Mouse (Mus musculus) lung, embryonic 14.5 days (tissue): ENCODE results near the gene Mvp. TPM values are rescaled to one million over a fixed set of nuclear protein-coding genes. Genes with fewer than 3 reads are reported as not detected.
A peak's percentile ranks its signal among the peaks of the same experiment; 100 is the strongest.

Source experiments
- ATAC-seq: fragments of 200-750 bp; cut with Nextera tagmentation; 2 replicates; pipeline ENCODE4 v1.8.0; 2017; ENCODE audit warnings: mild to moderate bottlenecking, moderate TSS enrichment, moderate library complexity; ENCODE audit not compliant: insufficient read depth
- DNase-seq: peaks from one replicate; pipeline ENCODE4 v3.0.0-alpha.2; 2015
- H3K27ac ChIP-seq: fragments of 300-500 bp; sonication (generic); 2 replicates; pipeline ENCODE4 v1.5.1; 2014; ENCODE audit warnings: low read depth, mild to moderate bottlenecking, moderate library complexity
- H3K27me3 ChIP-seq: fragments of 300-500 bp; sonication (generic); 2 replicates; pipeline ENCODE4 v1.6.1; 2014; ENCODE audit warnings: low read length, control low read depth; ENCODE audit not compliant: insufficient read depth
- H3K36me3 ChIP-seq: fragments of 300-500 bp; sonication (generic); 2 replicates; pipeline ENCODE4 v1.6.1; 2014; ENCODE audit warnings: control low read depth; ENCODE audit not compliant: insufficient read depth
- H3K4me1 ChIP-seq: fragments of 300-500 bp; sonication (generic); 2 replicates; pipeline ENCODE4 v1.6.1; 2014; ENCODE audit warnings: antibody characterized with exemption, control low read depth; ENCODE audit not compliant: insufficient read depth
- H3K4me2 ChIP-seq: fragments of 300-500 bp; sonication (generic); 2 replicates; pipeline ENCODE4 v1.6.1; 2014; ENCODE audit warnings: mild to moderate bottlenecking
- H3K4me3 ChIP-seq: fragments of 300-500 bp; sonication (generic); 2 replicates; pipeline ENCODE4 v1.5.1; 2014; ENCODE audit warnings: low read depth, low read length
- H3K9ac ChIP-seq: fragments of 300-500 bp; sonication (generic); 2 replicates; pipeline ENCODE4 v1.6.1; 2014
- H3K9me3 ChIP-seq: fragments of 300-500 bp; sonication (generic); 2 replicates; pipeline ENCODE4 v1.6.1; 2016; ENCODE audit warnings: low read depth, low read length, control low read depth
- CTCF ChIP-seq: IDR thresholded peaks from 2 replicates; pipeline ENCODE4 v1.5.1; 2016; ENCODE audit warnings: antibody characterized with exemption, low read depth
- WGBS: fragments of 180-500 bp; shearing (Covaris S2); extraction: QIAGEN DNeasy Blood & Tissue Kit; methylation state at CpG from one replicate; pipeline ENCODE4 v1.1.7; 2014; 5-methylcytosine and 5-hydroxymethylcytosine counted together
- microRNA-seq: library from miRNA; unstranded; fragments of <30 nt; microRNA quantifications from one replicate; pipeline ENCODE4, GENCODE M21; 2016; ENCODE audit warnings: borderline number of aligned reads
- polyA plus RNA-seq: library from polyadenylated mRNA; unstranded; fragments of >200 nt; fragmentation: Nextera tagmentation; extraction: Ambion mirVana; gene quantifications from 2 replicates; pipeline ENCODE4 v1.2.1, GENCODE M21; 2014

Gene Mvp
- polyA plus RNA-seq, 1 experiment from 2014 or later: 8.0 TPM

GRCm38 (mm10) chr7:126949793-126950646, 64.4 kb downstream of the Mvp start, which contains the start of gene Sez6l2:
Gene Sez6l2 (plus strand): TSS chr7:126950563.
- ATAC-seq (peak; percentile 91), DNase-seq (peak; percentile 97)
- Histone ChIP-seq H3K27me3 (peaks cover 33% of the 10 kb centered on the region), H3K9me3 (no peaks in the 10 kb centered on the region), H3K4me3 (peak within 1 kb of the TSS; percentile 36), H3K27ac (no peak within 1 kb of the TSS), H3K36me3 (0 out of 2 replicates have a peak, but pooled peaks cover 4% of the 10 kb centered on the region), H3K9ac (no peak within 1 kb of the TSS), H3K4me2 (peak within 1 kb of the TSS; percentile 89), H3K4me1 (no peaks in the 10 kb centered on the region)
- whole genome bisulfite sequencing: under 1% methylated on average over 42 of the region's 42 CpGs
- TF ChIP-seq CTCF: no peak

- H3K4me1 ChIP-seq: no peaks in the 10 kb centered on the region
- WGBS: 0% methylated on average over 21 of the region's 21 CpGs
- no peak for DNase-seq
- TF ChIP-seq CTCF: no peak
- ATAC-seq: peak; percentile 48
- no peak within 1 kb of the TSS for H3K27ac ChIP-seq
- H3K9me3 ChIP-seq: no peaks in the 10 kb centered on the region
- H3K36me3 ChIP-seq: 0 out of 2 replicates have a peak, but pooled peaks cover 8% of the 10 kb centered on the region
- H3K4me3 ChIP-seq: peak within 1 kb of the TSS; percentile 36
- H3K27me3 ChIP-seq: peaks cover 33% of the 10 kb centered on the region
- no peak within 1 kb of the TSS for H3K9ac ChIP-seq
- peak within 1 kb of the TSS; percentile 89 for H3K4me2 ChIP-seq
Measured at GRCm38 (mm10) chr7:126949403-126949792, 65.0 kb downstream of the Mvp start, which contains the start of gene Asphd1. Gene Asphd1 (minus strand): TSS chr7:126949582.

GRCm38 (mm10) chr7:126948626-126949025, 65.8 kb downstream of the Mvp start:
- Histone ChIP-seq H3K9ac (no peak overlapping the region), H3K4me1 (no peaks in the 10 kb centered on the region), H3K27me3 (peaks cover 33% of the 10 kb centered on the region), H3K27ac (no peak overlapping the region), H3K9me3 (no peaks in the 10 kb centered on the region), H3K4me2 (no peak overlapping the region), H3K4me3 (no peak overlapping the region), H3K36me3 (peaks cover 8% of the 10 kb centered on the region; the same call in 1 of the 2 replicates)
- 66% methylated on average over 10 of the region's 10 CpGs for WGBS
- no peak for TF ChIP-seq CTCF
- DNase-seq (no peak), ATAC-seq (no peak)

- H3K9ac ChIP-seq: no peak overlapping the region
- peak; percentile 76 for TF ChIP-seq CTCF
- H3K4me1 ChIP-seq: no peaks in the 10 kb centered on the region
- no peak overlapping the region for H3K4me2 ChIP-seq
- H3K9me3 ChIP-seq: no peaks in the 10 kb centered on the region
- H3K27ac ChIP-seq: no peak overlapping the region
- no peak for ATAC-seq
- peak; percentile 57 for DNase-seq
- 43% methylated on average over 3 of the region's 3 CpGs for WGBS
- H3K27me3 ChIP-seq: peaks cover 17% of the 10 kb centered on the region
- peaks cover 11% of the 10 kb centered on the region; the same call in 1 of the 2 replicates for H3K36me3 ChIP-seq
- H3K4me3 ChIP-seq: no peak overlapping the region
Measured at GRCm38 (mm10) chr7:126946530-126946929, 67.9 kb downstream of the Mvp start.

- no peak for TF ChIP-seq CTCF
- WGBS: 64% methylated on average over 5 of the region's 5 CpGs
- DNase-seq: no peak
- ATAC-seq: no peak
- no peaks in the 10 kb centered on the region for H3K4me1 ChIP-seq
- H3K9ac ChIP-seq: no peak overlapping the region
- H3K36me3 ChIP-seq: peaks cover 26% of the 10 kb centered on the region; the same call in 1 of the 2 replicates
- H3K9me3 ChIP-seq: no peaks in the 10 kb centered on the region
- H3K4me2 ChIP-seq: no peak overlapping the region
- H3K27me3 ChIP-seq: no peaks in the 10 kb centered on the region
- H3K27ac ChIP-seq: no peak overlapping the region
- H3K4me3 ChIP-seq: no peak overlapping the region
Measured at GRCm38 (mm10) chr7:126941801-126942200, 72.6 kb downstream of the Mvp start.

- Histone ChIP-seq H3K27me3 (no peaks in the 10 kb centered on the region), H3K9ac (no peak overlapping the region), H3K36me3 (peaks cover 32% of the 10 kb centered on the region; the same call in 1 of the 2 replicates), H3K27ac (no peak overlapping the region), H3K4me3 (no peak overlapping the region), H3K4me2 (no peak overlapping the region), H3K9me3 (no peaks in the 10 kb centered on the region), H3K4me1 (no peaks in the 10 kb centered on the region)
- 46% methylated on average over 6 of the region's 6 CpGs for WGBS
- ATAC-seq: no peak
- DNase-seq: no peak
- TF ChIP-seq CTCF: no peak
Measured at GRCm38 (mm10) chr7:126941171-126941570, 73.2 kb downstream of the Mvp start.

Small RNA genes lying within 50 kb of the gene (microRNA-seq; reads per million reads assigned to microRNA genes)
- not detected for gene Gm44343

Other genes starting within 250 kb of the Mvp start
- gene Gdpd3, start 248.3 kb downstream of the Mvp start, polyA plus RNA-seq: 3.3 and 3.4 TPM in 2 replicates
- gene Ypel3, start 237.7 kb downstream of the Mvp start, polyA plus RNA-seq: 87.8 and 91.2 TPM in 2 replicates
- 0.28 TPM in 1 of 2 replicates, not detected in the other for gene Tbx6, start 233.1 kb downstream of the Mvp start, polyA plus RNA-seq
- 278 and 300 TPM in 2 replicates for gene Ppp4c, start 222.1 kb downstream of the Mvp start, polyA plus RNA-seq
- 0.17 and 0.88 TPM in 2 replicates for gene Fam57b, start 217.0 kb downstream of the Mvp start, polyA plus RNA-seq
- not detected in 2 replicates for gene 4930451I11Rik, start 183.0 kb downstream of the Mvp start, polyA plus RNA-seq
- gene Doc2a, start 167.2 kb downstream of the Mvp start, polyA plus RNA-seq: 0.33 and 0.80 TPM in 2 replicates
- gene Hirip3, start 152.6 kb downstream of the Mvp start, polyA plus RNA-seq: 19.9 and 26.7 TPM in 2 replicates
- 92.9 and 99.7 TPM in 2 replicates for gene Ino80e, start 152.2 kb downstream of the Mvp start, polyA plus RNA-seq
- 34.8 and 40.1 TPM in 2 replicates for gene Taok2, start 129.9 kb downstream of the Mvp start, polyA plus RNA-seq
- gene Tmem219, start 91.7 kb downstream of the Mvp start, polyA plus RNA-seq: 26.7 and 31.5 TPM in 2 replicates
- 12.1 and 15.7 TPM in 2 replicates for gene Kctd13, start 85.7 kb downstream of the Mvp start, polyA plus RNA-seq
- 0.39 TPM in 1 of 2 replicates, not detected in the other for gene Asphd1, start 65.0 kb downstream of the Mvp start, polyA plus RNA-seq
- 0.68 and 1.1 TPM in 2 replicates for gene Sez6l2, start 64.1 kb downstream of the Mvp start, polyA plus RNA-seq
- 86.1 and 92.8 TPM in 2 replicates for gene Cdipt, start 38.7 kb downstream of the Mvp start, polyA plus RNA-seq
- gene Cdiptos, start 38.5 kb downstream of the Mvp start, polyA plus RNA-seq: 1.5 TPM in 2 replicates
- gene Pagr1b, start 1.9 kb upstream of the Mvp start, polyA plus RNA-seq: 0.85 TPM in 1 of 2 replicates, not detected in the other
- gene Pagr1a, start 2.7 kb upstream of the Mvp start, polyA plus RNA-seq: 21.9 and 44.5 TPM in 2 replicates
- 37.4 and 54.0 TPM in 2 replicates for gene Gm42742, start 6.5 kb upstream of the Mvp start, polyA plus RNA-seq
- 4.7 and 5.9 TPM in 2 replicates for gene Prrt2, start 6.6 kb upstream of the Mvp start, polyA plus RNA-seq
- 74.3 and 90.8 TPM in 2 replicates for gene Maz, start 12.4 kb upstream of the Mvp start, polyA plus RNA-seq
- 168 and 180 TPM in 2 replicates for gene Kif22, start 27.9 kb upstream of the Mvp start, polyA plus RNA-seq
- gene Zg16, start 72.7 kb upstream of the Mvp start, polyA plus RNA-seq: not detected in 2 replicates
- gene AI467606, start 76.7 kb upstream of the Mvp start, polyA plus RNA-seq: 6.3 and 6.5 TPM in 2 replicates
- 0.22 and 0.47 TPM in 2 replicates for gene Qprt, start 107.6 kb upstream of the Mvp start, polyA plus RNA-seq
- 0.20 TPM in 1 of 2 replicates, not detected in the other for gene Spn, start 123.2 kb upstream of the Mvp start, polyA plus RNA-seq
- gene Cd2bp2, start 181.4 kb upstream of the Mvp start, polyA plus RNA-seq: 54.6 and 59.6 TPM in 2 replicates
- gene Tbc1d10b, start 193.8 kb upstream of the Mvp start, polyA plus RNA-seq: 26.0 and 33.7 TPM in 2 replicates
- 8.6 and 12.2 TPM in 2 replicates for gene Mylpf, start 194.3 kb upstream of the Mvp start, polyA plus RNA-seq
- gene Zfp553, start 218.4 kb upstream of the Mvp start, polyA plus RNA-seq: 21.2 and 24.3 TPM in 2 replicates
- 20.1 and 20.3 TPM in 2 replicates for gene Sept1, start 218.5 kb upstream of the Mvp start, polyA plus RNA-seq
- gene Zfp771, start 229.7 kb upstream of the Mvp start, polyA plus RNA-seq: 52.8 and 54.7 TPM in 2 replicates
- 202 and 226 TPM in 2 replicates for gene Dctpp1, start 246.1 kb upstream of the Mvp start, polyA plus RNA-seq